Mouse (Mus musculus) layer of hippocampus, postnatal 10 days (tissue): ENCODE measurements around the gene Plch2. TPM values are rescaled to one million over a fixed set of nuclear protein-coding genes. Genes with fewer than 3 reads are reported as not detected.

Experiments used
- DNase-seq, 2 experiments: peaks; one replicate each; pipeline ENCODE4 v3.0.0; 2021; ENCODE audit warnings: low spot score in 2 of 2
- total RNA-seq, 2 experiments: library from RNA; stranded (reverse); gene quantifications; 2 replicates each; pipeline ENCODE4 v1.2.3; 2021

Plch2 gene
- total RNA-seq, 2 experiments from 2014 or later, result 61.7 to 64.3 TPM

DNA sequence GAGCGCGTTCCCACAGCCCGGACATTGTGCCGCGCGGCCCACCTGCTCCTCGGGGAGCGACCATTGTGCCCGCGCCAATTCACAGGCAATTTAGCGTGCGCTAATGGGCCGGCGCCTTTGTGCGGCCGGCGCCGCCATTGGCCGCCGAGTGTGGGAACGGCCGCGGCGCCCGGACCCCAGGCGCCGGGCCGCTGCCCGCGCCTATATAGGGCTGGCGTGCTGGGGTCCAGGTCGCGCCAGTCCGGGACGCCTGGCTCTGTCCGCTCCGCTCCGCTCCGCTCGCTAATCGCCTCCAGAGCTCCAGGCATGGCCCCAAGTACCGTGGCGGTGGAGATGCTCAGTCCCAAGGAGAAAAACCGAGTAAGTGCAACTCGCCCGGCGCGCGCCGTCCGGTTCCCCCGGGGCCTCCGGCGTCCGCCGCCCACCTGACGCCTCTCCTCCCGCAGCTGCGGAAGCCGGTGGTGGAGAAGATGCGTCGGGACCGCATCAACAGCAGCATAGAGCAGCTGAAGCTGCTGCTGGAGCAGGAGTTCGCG, 95.8 kb downstream of the Plch2 start, which contains the start of gene Hes5:
Hes5 (plus strand) TSS at position 234 of the 536 bp plus-strand sequence.
- DNase-seq, result peak; percentile 73 to 82

DNA sequence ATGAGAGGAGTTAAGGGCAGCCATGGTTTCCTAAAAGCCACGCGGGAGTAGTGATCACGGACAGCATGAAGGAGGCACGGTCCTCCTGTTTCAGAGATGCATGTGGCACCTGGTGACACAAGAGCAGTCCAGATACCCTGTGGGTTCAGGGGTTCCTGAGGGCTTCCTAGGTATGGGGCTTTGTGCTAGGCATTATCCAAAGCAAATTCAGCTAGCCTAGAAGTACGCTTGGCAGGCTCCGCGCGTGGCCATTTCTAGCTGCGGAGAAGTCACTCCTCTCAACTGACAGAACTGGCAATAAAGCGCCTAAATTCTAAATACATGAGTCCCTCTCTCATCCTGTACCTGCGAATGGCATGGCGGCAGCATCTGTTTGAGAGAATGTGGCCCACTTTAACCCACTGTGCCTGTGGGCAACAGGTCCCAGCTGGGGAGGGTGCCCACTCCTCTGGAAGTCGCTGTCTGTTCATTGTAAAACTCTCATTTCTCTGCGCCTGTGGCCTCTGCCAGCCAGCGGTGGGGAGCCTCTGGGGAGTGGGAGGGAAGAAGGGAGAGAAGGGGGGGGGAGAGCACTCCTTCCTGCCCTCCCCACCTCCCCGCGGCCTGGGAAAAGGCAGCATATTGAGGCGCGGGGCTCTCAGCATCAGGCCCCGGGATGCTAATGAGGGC, 96.4 kb downstream of the Plch2 start:
- no peak for DNase-seq

GRCm38 (mm10) chr4:154958621-154959020, 98.0 kb downstream of the Plch2 start:
- DNase-seq, result no peak

- DNase-seq, result peak; percentile 62 to 78
Observed at GRCm38 (mm10) chr4:154958171-154958570, 98.4 kb downstream of the Plch2 start.

DNA sequence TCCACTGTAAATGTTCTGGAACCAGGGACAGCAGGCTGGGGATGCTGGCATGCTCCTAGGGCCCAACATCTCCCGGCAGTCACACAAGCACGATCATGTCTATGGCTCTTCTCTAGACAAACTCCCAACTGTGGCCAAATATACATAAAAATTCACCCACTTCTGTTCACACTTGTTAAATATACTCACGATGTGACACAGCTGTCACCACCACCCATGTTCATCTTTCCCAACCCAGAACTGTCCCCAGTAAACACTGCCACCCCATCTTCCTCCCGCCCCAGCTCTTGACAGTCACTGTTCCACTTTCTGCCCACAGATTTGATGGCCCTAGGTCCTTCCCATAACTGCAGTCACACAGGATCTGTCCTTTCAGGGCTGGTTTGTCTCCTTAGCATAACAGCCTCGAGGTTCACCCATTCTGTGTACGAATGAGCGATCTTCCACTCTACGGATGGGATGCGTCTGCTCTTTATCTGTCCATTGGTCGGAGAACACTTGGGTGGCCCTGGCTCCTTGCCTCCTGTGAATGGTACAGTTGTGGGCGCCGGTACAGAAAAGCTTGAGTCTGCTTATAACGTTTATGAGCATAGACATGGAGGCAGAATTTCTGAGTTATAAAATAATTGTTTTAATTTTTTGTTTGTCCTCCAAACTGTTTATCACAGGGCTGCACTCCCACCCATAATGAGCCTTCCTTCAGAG, 99.1 kb downstream of the Plch2 start:
- DNase-seq, result no peak

DNA sequence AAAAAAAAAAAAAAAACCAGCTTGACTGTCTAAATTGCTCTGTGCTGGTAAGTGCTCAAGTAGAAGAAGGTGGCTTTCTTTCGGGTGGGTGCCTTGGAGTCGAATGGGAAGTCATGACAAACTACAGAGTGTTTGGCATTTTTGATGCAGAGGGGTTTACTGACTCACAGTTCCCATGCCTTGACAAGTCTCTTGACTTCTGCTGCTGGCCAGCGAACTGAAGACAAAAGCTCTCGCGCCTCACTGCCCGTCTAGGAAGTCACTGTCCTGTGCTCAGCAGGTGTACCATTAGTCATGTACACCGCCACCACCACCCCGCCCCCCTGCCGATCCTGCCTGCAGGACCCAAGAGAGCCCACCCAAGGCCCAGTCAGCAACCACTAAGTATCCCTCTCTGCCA, 100.0 kb downstream of the Plch2 start:
- DNase-seq, result no peak

DNA sequence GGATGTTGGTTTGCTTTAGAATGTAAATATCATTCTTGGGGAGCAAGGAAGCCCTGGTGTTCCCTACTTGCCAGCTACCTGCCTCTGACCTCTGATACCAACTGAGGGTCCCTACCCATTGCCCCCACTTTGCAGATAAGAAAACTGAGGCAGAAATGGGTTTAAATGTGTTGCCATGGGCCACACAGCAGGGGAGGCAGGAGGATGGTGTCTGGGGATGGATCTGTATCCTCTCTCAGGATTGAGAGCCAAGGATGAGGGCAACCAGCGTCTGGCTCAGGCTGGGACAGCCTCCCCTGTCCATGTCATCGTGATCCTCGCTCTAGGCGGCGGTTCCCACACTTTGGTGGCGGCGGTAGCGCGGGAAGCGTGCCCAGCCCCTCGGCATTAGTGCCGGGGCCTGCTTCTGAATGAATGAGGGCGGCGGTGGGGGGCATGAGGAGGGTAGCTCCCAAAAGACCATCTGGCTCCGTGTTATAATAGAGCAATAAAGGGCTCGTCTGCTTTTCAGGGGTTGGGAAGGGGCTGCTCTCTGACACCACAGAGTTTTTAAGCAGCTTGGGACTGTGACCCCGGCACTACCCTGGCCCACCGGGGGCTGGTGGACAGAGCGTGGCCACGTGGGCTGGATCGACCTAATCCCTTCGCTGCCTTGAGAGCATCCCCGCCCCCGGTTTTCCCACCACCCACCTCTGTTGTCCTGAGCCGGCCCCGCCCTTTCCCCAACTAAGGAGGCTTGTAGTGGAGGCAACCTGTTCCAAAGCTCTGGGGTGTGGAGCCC, 103.9 kb downstream of the Plch2 start:
- DNase-seq, result peak in 1 of 2 experiments; percentile 60

GRCm38 (mm10) chr4:154949589-154949982, 107.0 kb downstream of the Plch2 start:
- DNase-seq, result no peak

DNA sequence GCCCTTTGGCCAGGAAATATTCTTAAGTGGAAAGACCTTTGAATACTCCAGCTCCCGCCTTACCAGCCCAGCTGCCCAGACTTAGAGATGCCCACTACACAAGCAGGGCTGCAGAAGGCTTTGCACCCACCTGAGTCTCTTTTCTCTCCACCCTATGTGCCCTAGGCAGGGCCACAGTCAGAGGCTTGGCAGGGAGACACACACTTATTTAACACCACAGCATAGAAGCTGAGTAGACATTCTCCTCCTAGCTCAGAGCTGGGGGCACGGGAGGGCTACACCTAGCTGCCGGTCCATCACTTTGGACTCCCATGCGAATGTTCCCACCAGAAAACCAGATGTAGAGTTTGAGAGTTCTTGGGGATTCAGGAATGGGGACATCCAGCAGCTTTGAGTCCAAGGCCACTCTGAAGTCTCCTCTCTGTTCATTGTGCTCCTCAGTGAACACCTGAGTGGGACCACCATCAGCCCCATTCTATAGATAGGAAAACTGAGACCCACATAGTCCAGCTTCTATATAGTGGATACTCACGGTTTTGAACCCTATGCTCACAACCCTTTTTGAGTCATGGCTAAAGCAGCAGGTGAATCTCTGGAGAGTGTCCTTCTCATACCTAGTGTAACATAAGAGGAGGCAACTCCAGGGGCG, 107.5 kb downstream of the Plch2 start:
- DNase-seq, result no peak

DNA sequence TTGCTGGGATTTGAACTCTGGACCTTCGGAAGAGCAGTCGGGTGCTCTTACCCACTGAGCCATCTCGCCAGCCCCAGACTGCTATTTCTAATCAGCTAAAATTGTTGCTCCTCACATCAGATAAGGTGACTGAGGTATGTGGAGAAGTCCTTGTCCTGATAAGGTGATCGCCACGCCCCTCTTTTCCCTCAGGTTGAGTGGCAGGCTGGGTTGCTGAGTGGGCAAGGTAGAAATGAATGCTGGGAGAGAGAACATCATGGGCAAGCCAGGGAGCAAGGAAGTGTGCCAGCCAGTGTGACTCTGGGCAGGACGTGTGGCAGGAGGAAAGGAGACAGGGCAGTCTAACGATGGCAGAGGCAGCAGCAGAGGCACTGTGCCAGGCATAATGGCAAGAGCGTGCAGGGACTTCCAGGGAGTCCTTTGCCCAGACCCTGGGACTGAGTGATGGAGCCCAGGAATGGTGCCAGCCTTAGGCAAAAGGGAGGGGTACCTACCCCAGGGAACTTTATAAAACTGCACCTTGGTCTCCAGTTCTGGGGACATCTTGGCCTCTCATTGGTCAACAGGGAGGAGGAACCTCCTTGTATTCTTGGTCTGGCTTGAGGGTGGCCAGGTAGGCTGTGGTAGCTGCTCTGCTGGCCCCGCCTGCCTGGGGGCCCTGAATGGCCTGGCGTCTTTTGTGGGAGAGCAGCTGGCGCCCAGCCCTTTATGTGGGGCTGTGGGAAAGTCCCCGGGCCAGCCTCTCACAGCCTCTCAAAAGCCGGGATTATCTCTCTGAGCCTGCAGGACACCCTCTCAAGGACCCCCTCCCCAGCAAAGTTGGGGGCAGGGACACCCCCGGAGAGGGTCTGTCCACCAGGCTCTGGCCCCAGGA, 108.3 kb downstream of the Plch2 start:
- DNase-seq, result peak; percentile 70 to 80

- peak; percentile 53 to 67 for DNase-seq
Observed at GRCm38 (mm10) chr4:154946319-154946718, 110.3 kb downstream of the Plch2 start.

DNA sequence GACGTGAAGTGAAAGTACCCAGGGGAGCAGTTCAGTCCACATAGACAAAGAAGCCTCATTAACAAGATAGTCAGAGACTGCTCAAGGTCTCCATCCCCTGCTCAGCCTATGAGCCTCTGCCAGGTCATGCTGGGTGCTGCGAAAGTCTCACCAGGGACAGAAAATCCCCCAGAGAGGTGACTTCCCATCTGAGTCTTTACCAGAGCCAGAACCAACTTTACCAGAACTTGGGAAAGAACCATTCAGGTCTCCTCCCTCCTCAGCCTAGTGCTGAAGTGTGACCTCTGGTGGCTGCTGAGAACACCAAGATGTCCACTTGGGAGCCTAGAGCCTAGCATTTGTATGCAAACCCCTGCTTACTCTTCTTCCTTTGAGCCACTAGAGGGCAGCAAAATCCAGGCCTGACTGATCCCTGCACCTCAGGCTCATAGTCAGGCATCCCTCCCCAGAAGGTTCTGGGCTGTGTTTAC, 112.4 kb downstream of the Plch2 start:
- DNase-seq, result peak; percentile 70 to 81

DNA sequence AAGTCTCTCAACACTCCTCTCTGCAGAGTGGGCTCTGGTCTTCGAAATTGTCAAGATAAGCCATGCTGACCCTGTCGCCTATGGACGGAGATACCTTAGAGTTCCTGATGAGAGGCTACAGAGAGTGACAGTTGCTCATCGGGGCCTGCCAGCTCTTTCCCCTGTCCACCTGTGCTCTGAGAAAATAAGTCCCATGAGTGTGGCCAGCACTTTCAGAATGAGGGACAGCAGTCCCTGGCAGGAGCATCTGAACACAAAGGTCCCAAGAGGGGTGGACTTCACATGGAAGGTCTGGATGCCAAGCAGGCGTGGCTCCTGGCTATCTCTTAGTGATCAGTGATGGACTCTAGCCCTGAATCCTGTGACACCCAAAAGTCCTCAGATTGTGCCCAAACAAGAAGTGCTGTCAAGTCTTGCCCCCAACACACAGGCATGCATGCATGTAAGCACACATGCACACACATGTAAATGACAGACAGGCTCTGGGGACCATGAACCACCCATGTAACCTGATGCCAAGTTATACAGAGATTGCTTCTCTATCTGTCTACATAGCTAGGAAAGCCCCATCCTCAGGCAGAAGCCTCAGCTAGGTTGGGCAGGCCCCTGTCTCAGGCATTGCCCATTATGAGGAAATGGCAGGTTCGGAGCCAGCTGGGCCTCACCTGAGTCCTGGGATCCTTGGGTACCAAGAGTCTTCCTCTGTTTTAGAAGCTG, 113.1 kb downstream of the Plch2 start:
- DNase-seq, result no peak

- no peak for DNase-seq
Observed at GRCm38 (mm10) chr4:154942632-154943322, 113.8 kb downstream of the Plch2 start.

DNA sequence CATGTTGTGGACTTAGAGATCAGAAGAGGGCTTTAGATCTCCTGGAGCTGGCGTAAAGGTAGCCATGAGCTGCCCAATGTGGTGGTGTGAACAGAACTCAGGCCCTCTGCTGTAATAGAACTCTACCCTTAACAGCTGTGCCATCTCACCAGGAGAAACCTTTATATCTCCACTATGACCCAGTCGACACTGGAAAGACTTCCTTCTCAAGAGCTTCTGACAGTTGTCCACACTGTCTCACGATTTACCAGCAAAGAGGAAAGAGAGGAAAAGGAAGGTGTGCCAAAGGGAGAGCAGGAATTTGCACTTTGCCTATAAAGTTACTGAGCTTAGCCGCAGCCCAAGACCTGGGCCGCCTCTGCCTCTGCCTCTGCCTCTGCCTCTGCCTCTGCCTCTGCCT, 114.8 kb downstream of the Plch2 start:
- DNase-seq, result no peak

- DNase-seq, result no peak
Observed at GRCm38 (mm10) chr4:154940156-154940555, 116.4 kb downstream of the Plch2 start.

- DNase-seq, result no peak
Observed at GRCm38 (mm10) chr4:154937746-154938145, 118.8 kb downstream of the Plch2 start.

DNA sequence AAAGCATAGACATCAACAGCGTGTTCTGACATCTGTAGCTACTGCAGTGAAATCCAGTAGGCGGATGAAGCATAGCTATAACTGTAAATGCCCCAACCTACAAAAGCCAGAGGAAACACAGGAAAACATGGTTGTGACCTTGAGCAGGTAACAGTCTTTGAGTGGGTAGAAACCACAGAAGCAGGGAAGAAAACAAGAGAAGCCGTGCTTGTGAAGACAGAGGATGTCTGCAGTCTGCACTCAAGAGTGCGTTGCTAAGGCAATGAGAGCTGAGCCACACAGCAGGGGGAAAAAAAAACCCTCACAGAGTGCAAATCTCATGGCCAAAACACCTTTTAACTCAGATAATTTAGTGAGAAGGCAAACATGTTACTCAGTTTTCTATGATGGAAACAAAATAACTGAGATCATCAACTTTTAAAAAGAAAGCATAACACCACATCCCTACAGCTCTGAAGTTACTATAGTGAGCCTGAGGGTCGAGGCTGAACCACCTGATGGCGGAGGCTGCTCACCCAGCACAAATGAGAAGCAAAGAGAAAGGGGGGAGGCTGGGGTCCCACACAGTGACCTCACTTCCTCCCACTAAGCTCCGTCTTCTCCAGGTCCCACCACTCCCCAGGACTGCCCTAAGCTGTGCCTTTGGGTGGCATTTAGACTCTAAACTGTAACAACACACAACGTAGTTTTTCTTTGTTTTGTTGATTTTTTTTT, 119.9 kb downstream of the Plch2 start:
- no peak for DNase-seq
